Mouse (Mus musculus) midbrain, embryonic 14.5 days (tissue): Measurements from ENCODE around the gene Wrb. TPM values are rescaled to one million over a fixed set of nuclear protein-coding genes. Genes with fewer than 3 reads are reported as not detected.
"Not testable (repeated sequence)": the region's sequence is repeated elsewhere in the genome, so short reads cannot be mapped to it uniquely, and the experiment has no call there.

Experiments
- ATAC-seq: fragments of 200-750 bp; cut with Nextera tagmentation; 2 replicates; pipeline ENCODE4 v1.8.0; 2017; ENCODE audit warnings: moderate number of reproducible peaks, moderate library complexity; ENCODE audit not compliant: low FRiP score, low TSS enrichment
- DNase-seq: peaks from one replicate; pipeline ENCODE4 v3.0.0-alpha.2; 2015
- H3K27ac ChIP-seq: fragments of 300-500 bp; sonication (generic); replicated peaks from 2 replicates; pipeline ENCODE4 v1.5.1; 2014; ENCODE audit warnings: mild to moderate bottlenecking, low read depth, low read length, moderate library complexity
- H3K27me3 ChIP-seq: fragments of 300-500 bp; sonication (generic); 2 replicates; pipeline ENCODE4 v1.6.1; 2014; ENCODE audit warnings: low read length, control low read depth, mixed read lengths; ENCODE audit not compliant: control insufficient read depth, insufficient read depth
- H3K36me3 ChIP-seq: fragments of 300-500 bp; sonication (generic); 2 replicates; pipeline ENCODE4 v1.6.1; 2014; ENCODE audit warnings: low read length, control low read depth; ENCODE audit not compliant: control insufficient read depth, insufficient read depth
- H3K4me1 ChIP-seq: fragments of 300-500 bp; sonication (generic); 2 replicates; pipeline ENCODE4 v1.6.1; 2014; ENCODE audit warnings: mild to moderate bottlenecking, antibody characterized with exemption, low read length, control low read depth; ENCODE audit not compliant: control insufficient read depth, insufficient read depth
- H3K4me2 ChIP-seq: fragments of 300-500 bp; sonication (generic); 2 replicates; pipeline ENCODE4 v1.6.1; 2014; ENCODE audit warnings: mild to moderate bottlenecking, low read length, moderate library complexity
- H3K4me3 ChIP-seq: fragments of 300-500 bp; sonication (generic); replicated peaks from 2 replicates; pipeline ENCODE4 v1.5.1; 2014; ENCODE audit warnings: low read depth, low read length
- H3K9ac ChIP-seq: fragments of 300-500 bp; sonication (generic); replicated peaks from 2 replicates; pipeline ENCODE4 v1.6.1; 2014; ENCODE audit warnings: mild to moderate bottlenecking, low read length, moderate library complexity
- H3K9me3 ChIP-seq: fragments of 300-500 bp; sonication (generic); 2 replicates; pipeline ENCODE4 v1.6.1; 2016; ENCODE audit warnings: low read length, control low read depth, mixed read lengths; ENCODE audit not compliant: control insufficient read depth
- WGBS: fragments of 180-500 bp; shearing (Covaris S2); extraction: QIAGEN DNeasy Blood & Tissue Kit; methylation state at CpG from one replicate; pipeline ENCODE4 v1.1.7; 2014; 5-methylcytosine and 5-hydroxymethylcytosine counted together
- polyA plus RNA-seq: library from polyadenylated mRNA; unstranded; fragments of >200 nt; fragmentation: Nextera tagmentation; extraction: Ambion mirVana; gene quantifications from 2 replicates; pipeline ENCODE4 v1.2.1, GENCODE M21; 2014

Wrb gene
- polyA plus RNA-seq, 1 experiment from 2014 or later: 232 TPM

DNA sequence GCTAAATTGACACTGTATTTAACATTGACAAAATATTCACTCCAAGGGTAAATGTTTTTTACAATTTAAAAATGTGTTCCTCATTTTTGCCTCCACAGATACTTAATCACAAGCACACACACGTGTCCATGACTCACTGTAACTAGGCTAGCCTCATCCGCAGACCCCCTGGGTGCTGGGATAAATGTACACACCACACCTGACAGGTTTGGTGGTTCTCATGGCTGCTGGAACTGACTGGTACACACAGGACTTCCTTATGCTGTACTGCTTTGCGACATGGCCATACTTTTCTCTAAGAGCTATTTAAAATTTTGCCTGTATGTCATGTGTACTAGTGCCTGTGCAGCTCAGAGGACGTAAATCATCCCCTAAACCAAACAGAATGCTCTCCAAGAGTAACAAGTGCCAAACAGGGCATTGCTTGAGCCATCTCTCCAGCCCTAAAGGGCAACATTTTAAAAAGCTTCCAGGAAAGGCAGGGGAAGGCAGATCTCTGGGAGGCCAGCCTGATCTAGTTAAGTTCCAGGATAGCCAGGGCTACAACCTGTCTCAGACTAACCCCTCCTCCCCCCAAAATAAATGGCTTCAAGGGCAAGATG is 25.1 kb upstream of the Wrb start:
- Histone ChIP-seq H3K9me3 (no peaks in the 10 kb centered on the region), H3K4me3 (no peak overlapping the region), H3K36me3 (peaks cover 51% of the 10 kb centered on the region), H3K27ac (no peak overlapping the region), H3K27me3 (no peaks in the 10 kb centered on the region), H3K4me2 (no peak overlapping the region), H3K4me1 (no peaks in the 10 kb centered on the region), H3K9ac (no peak overlapping the region)
- DNase-seq (no peak), ATAC-seq (no peak)
- WGBS: 73% methylated on average over 4 of the region's 4 CpGs

GRCm38 (mm10) chr16:96126684-96127171 is 18.5 kb upstream of the Wrb start:
- Histone ChIP-seq H3K9me3 (no peaks in the 10 kb centered on the region), H3K9ac (peak overlapping the region; percentile 97), H3K36me3 (peaks cover 42% of the 10 kb centered on the region), H3K4me1 (peaks cover 21% of the 10 kb centered on the region), H3K27ac (peak overlapping the region; percentile 99), H3K27me3 (no peaks in the 10 kb centered on the region), H3K4me3 (peak overlapping the region; percentile 97), H3K4me2 (peak overlapping the region; percentile 75)
- WGBS: 4% methylated on average over 19 of the region's 19 CpGs
- peak; percentile 19 for DNase-seq
- ATAC-seq: no peak

- peaks cover 21% of the 10 kb centered on the region for H3K4me1 ChIP-seq
- peak overlapping the region; percentile 97 for H3K4me3 ChIP-seq
- H3K36me3 ChIP-seq: peaks cover 41% of the 10 kb centered on the region
- peak overlapping the region; percentile 99 for H3K27ac ChIP-seq
- peak overlapping the region; percentile 97 for H3K9ac ChIP-seq
- ATAC-seq (peak; percentile 77), DNase-seq (no peak)
- no peaks in the 10 kb centered on the region for H3K9me3 ChIP-seq
- no peaks in the 10 kb centered on the region for H3K27me3 ChIP-seq
- H3K4me2 ChIP-seq: peak overlapping the region; percentile 75
- WGBS: under 1% methylated on average over 52 of the region's 52 CpGs
These were observed 17.9 kb upstream of the Wrb start for GRCm38 (mm10) chr16:96127288-96127656.

- peaks cover 21% of the 10 kb centered on the region for H3K4me1 ChIP-seq
- peak within 1 kb of the TSS; percentile 99 for H3K27ac ChIP-seq
- peaks cover 36% of the 10 kb centered on the region for H3K36me3 ChIP-seq
- peak within 1 kb of the TSS; percentile 75 for H3K4me2 ChIP-seq
- no peaks in the 10 kb centered on the region for H3K27me3 ChIP-seq
- peak within 1 kb of the TSS; percentile 97 for H3K4me3 ChIP-seq
- no peaks in the 10 kb centered on the region for H3K9me3 ChIP-seq
- DNase-seq (peak; percentile 98), ATAC-seq (peak; percentile 98)
- under 1% methylated on average over 69 of the region's 72 CpGs for WGBS
- H3K9ac ChIP-seq: peak within 1 kb of the TSS; percentile 97
These were observed 17.4 kb upstream of the Wrb start, which contains the start of gene Hmgn1 for GRCm38 (mm10) chr16:96127657-96128344. Gene Hmgn1, minus strand, starts transcription at chr16:96127729.

GRCm38 (mm10) chr16:96128466-96128865 is 16.7 kb upstream of the Wrb start:
- DNase-seq (peak; percentile 50), ATAC-seq (no peak)
- Histone ChIP-seq H3K9me3 (no peaks in the 10 kb centered on the region), H3K27me3 (no peaks in the 10 kb centered on the region), H3K4me2 (peak overlapping the region; percentile 73), H3K27ac (peak overlapping the region; percentile 99), H3K9ac (peak overlapping the region; percentile 97), H3K4me1 (peaks cover 21% of the 10 kb centered on the region), H3K4me3 (peak overlapping the region; percentile 97), H3K36me3 (peaks cover 30% of the 10 kb centered on the region)
- under 1% methylated on average over 9 of the region's 9 CpGs for WGBS

- H3K4me1 ChIP-seq, H3K9me3 ChIP-seq, H3K27me3 ChIP-seq, H3K36me3 ChIP-seq, H3K9ac ChIP-seq, DNase-seq, H3K27ac ChIP-seq: not testable (repeated sequence)
- WGBS: 30% methylated on average over 6 of the region's 6 CpGs
- ATAC-seq: peak; percentile 51
- Histone ChIP-seq H3K4me3 (peak overlapping the region; percentile 69), H3K4me2 (peak overlapping the region; percentile 29)
These were observed 478 bp upstream of the Wrb start for GRCm38 (mm10) chr16:96144748-96145109.

GRCm38 (mm10) chr16:96145814-96146213 is 607 bp downstream of the Wrb start:
- Histone ChIP-seq H3K9me3 (no peaks in the 10 kb centered on the region), H3K9ac (peak overlapping the region; percentile 77), H3K4me2 (peak overlapping the region; percentile 73), H3K4me1 (peaks cover 8% of the 10 kb centered on the region), H3K4me3 (peak overlapping the region; percentile 69), H3K27ac (peak overlapping the region; percentile 71; the same call in 1 of the 2 replicates), H3K27me3 (no peaks in the 10 kb centered on the region), H3K36me3 (no peaks in the 10 kb centered on the region)
- ATAC-seq (no peak), DNase-seq (no peak)
- under 1% methylated on average over 5 of the region's 5 CpGs for WGBS

DNA sequence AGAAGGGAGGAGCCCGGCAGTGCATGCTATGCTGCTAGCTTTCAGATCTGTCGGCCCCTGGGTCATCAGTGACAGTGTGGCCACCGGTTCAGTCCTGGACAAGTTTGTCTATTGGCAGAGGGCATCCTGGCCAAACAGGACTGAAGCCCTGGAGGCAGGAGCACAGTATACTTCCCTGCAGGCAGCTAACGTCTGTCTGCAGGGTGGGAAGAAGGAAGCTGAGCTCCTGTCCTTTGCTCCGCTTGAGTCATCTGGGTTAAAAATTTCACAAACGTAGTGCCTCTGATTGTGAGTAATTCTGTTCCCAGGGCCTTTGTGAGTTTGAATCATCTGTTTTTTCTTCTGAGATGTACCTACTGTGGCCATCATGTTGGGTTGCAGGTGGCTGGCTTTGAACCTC is 3.6 kb downstream of the Wrb start:
- no peak overlapping the region for H3K4me3 ChIP-seq
- H3K9ac ChIP-seq: no peak overlapping the region; the same call in 1 of the 2 replicates
- no peaks in the 10 kb centered on the region for H3K9me3 ChIP-seq
- H3K27ac ChIP-seq: no peak overlapping the region
- no peaks in the 10 kb centered on the region for H3K27me3 ChIP-seq
- ATAC-seq: no peak
- no peak overlapping the region for H3K4me2 ChIP-seq
- peaks cover 14% of the 10 kb centered on the region for H3K36me3 ChIP-seq
- H3K4me1 ChIP-seq: peaks cover 8% of the 10 kb centered on the region
- DNase-seq: no peak
- WGBS: 80% methylated on average over 6 of the region's 6 CpGs

- Histone ChIP-seq H3K9me3 (no peaks in the 10 kb centered on the region), H3K36me3 (peaks cover 18% of the 10 kb centered on the region), H3K9ac (no peak overlapping the region; the same call in 1 of the 2 replicates), H3K27ac (no peak overlapping the region), H3K4me2 (no peak overlapping the region), H3K27me3 (no peaks in the 10 kb centered on the region), H3K4me3 (no peak overlapping the region), H3K4me1 (peaks cover 8% of the 10 kb centered on the region)
- 81% methylated on average over 9 of the region's 9 CpGs for WGBS
- DNase-seq (no peak), ATAC-seq (no peak)
These were observed 4.1 kb downstream of the Wrb start for GRCm38 (mm10) chr16:96149311-96149710.
